Mouse (Mus musculus): ENCODE results near the gene Fis1. TPM values are rescaled to one million over a fixed set of nuclear protein-coding genes. Genes with fewer than 3 reads are reported as not detected.

The Fis1 gene
- total RNA-seq, 2 experiments from 2014 or later, result 233 to 242 TPM

- no peak for DNase-seq (ENCODE audit: low spot score in 2 of 2)
- intact Hi-C loops (cut with DNase I), result no loop called here
Measured at GRCm38 (mm10) chr5:137012401-137012950, 59.4 kb downstream of the Fis1 start.

Small RNA genes within 50 kb of the gene (microRNA-seq; reads per million reads assigned to microRNA genes)
- 441 to 492 reads per million in 2 experiments for gene Mir702

Other genes starting within 250 kb of the Fis1 start
- gene Col26a1, start 70.1 kb upstream of the Fis1 start, total RNA-seq (2021), result 10 to 100 TPM; 17.2 to 20.4 TPM
- gene Ift22, start 45.1 kb upstream of the Fis1 start, total RNA-seq (2021), result 100 to 1,000 TPM in 1 of 2 experiments, 10 to 100 TPM in 1; 98.1 to 110 TPM
- gene Cldn15, start 13.3 kb downstream of the Fis1 start, total RNA-seq (2021), result under 1 TPM in 1 of 2 experiments, not detected in 1; 0.17 TPM
- gene Plod3, start 33.7 kb downstream of the Fis1 start, total RNA-seq (2021), result 10 to 100 TPM; 32.2 to 36.5 TPM
- 10 to 100 TPM; 79.0 to 82.7 TPM for gene Znhit1, start 34.7 kb downstream of the Fis1 start, total RNA-seq (2021)
- 100 to 1,000 TPM; 278 to 317 TPM for gene Vgf, start 73.1 kb downstream of the Fis1 start, total RNA-seq (2021)
- gene Ap1s1, start 92.9 kb downstream of the Fis1 start, total RNA-seq (2021), result 100 to 1,000 TPM; 235 to 257 TPM
- 1 to 10 TPM in 1 of 2 experiments, under 1 TPM in 1; 0.76 to 1.3 TPM for gene Serpine1, start 119.0 kb downstream of the Fis1 start, total RNA-seq (2021)
- gene Trim56, start 162.9 kb downstream of the Fis1 start, total RNA-seq (2021), result 1 to 10 TPM; 3.3 to 3.7 TPM
- not detected for gene Muc3, start 196.0 kb downstream of the Fis1 start, total RNA-seq (2021)